Mouse (Mus musculus) limb, embryonic 13.5 days (tissue): Measurements from ENCODE around the gene H2al2b. TPM values are rescaled to one million over a fixed set of nuclear protein-coding genes. Genes with fewer than 3 reads are reported as not detected.
"Not testable (repeated sequence)": the region's sequence is repeated elsewhere in the genome, so short reads cannot be mapped to it uniquely, and the experiment has no call there.

Source experiments
- ATAC-seq: fragments of 200-750 bp; cut with Nextera tagmentation; 2 replicates; pipeline ENCODE4 v1.8.0; 2017; ENCODE audit warnings: low read depth, moderate number of reproducible peaks, moderate TSS enrichment; ENCODE audit not compliant: low FRiP score
- H3K27ac ChIP-seq: fragments of 300-500 bp; sonication (generic); 2 replicates; pipeline ENCODE4 v1.5.1; 2015; ENCODE audit warnings: inconsistent platforms, mild to moderate bottlenecking, moderate library complexity
- H3K27me3 ChIP-seq: fragments of 300-500 bp; sonication (generic); 2 replicates; pipeline ENCODE4 v1.6.1; 2015; ENCODE audit warnings: mild to moderate bottlenecking, inconsistent platforms
- H3K36me3 ChIP-seq: fragments of 300-500 bp; sonication (generic); 2 replicates; pipeline ENCODE4 v1.6.1; 2015; ENCODE audit warnings: inconsistent platforms, mild to moderate bottlenecking, moderate library complexity
- H3K4me1 ChIP-seq: fragments of 300-500 bp; sonication (generic); 2 replicates; pipeline ENCODE4 v1.6.1; 2015; ENCODE audit warnings: inconsistent platforms
- H3K4me2 ChIP-seq: fragments of 300-500 bp; sonication (generic); replicated peaks from 2 replicates; pipeline ENCODE4 v1.6.1; 2015; ENCODE audit warnings: inconsistent platforms, mild to moderate bottlenecking, moderate library complexity
- H3K4me3 ChIP-seq: fragments of 300-500 bp; sonication (generic); 2 replicates; pipeline ENCODE4 v1.5.1; 2015; ENCODE audit warnings: moderate library complexity, mild to moderate bottlenecking, inconsistent platforms
- H3K9ac ChIP-seq: fragments of 300-500 bp; sonication (generic); 2 replicates; pipeline ENCODE4 v1.6.1; 2015; ENCODE audit warnings: mild to moderate bottlenecking, inconsistent platforms
- H3K9me3 ChIP-seq: fragments of 300-500 bp; sonication (generic); 2 replicates; pipeline ENCODE4 v1.6.1; 2016; ENCODE audit warnings: inconsistent platforms
- WGBS: fragments of 180-500 bp; shearing (Covaris S2); methylation state at CpG from one replicate; pipeline ENCODE4 v1.1.7; 2015; 5-methylcytosine and 5-hydroxymethylcytosine counted together
- polyA plus RNA-seq: library from polyadenylated mRNA; unstranded; fragments of >200 nt; fragmentation: Nextera tagmentation; extraction: Ambion mirVana; gene quantifications from 2 replicates; pipeline ENCODE4 v1.2.1, GENCODE M21; 2015

Gene H2al2b
- polyA plus RNA-seq: not detected in 2 replicates

- H3K4me1 ChIP-seq, H3K4me2 ChIP-seq, H3K27ac ChIP-seq, H3K36me3 ChIP-seq, H3K27me3 ChIP-seq, ATAC-seq, H3K9ac ChIP-seq, H3K9me3 ChIP-seq, H3K4me3 ChIP-seq: not testable (repeated sequence)
- WGBS: no CpG with 5 or more reads among the region's 4 CpGs
Measured at GRCm38 (mm10) chrY:2720574-2720973, at the start of gene H2al2b. Gene H2al2b (minus strand): TSS chrY:2720674.

Other genes starting within 250 kb of the H2al2b start
- gene H2al2c, start 121.6 kb downstream of the H2al2b start, polyA plus RNA-seq: not detected in 2 replicates
- gene Sry, start 57.0 kb downstream of the H2al2b start, polyA plus RNA-seq: not detected in 2 replicates
- gene Gm4064, start 75.5 kb upstream of the H2al2b start, polyA plus RNA-seq: not detected in 2 replicates
- not detected in 2 replicates for gene Rbmy, start 110.0 kb upstream of the H2al2b start, polyA plus RNA-seq
- not detected in 2 replicates for gene Gm10256, start 110.0 kb upstream of the H2al2b start, polyA plus RNA-seq
- 0.09 TPM in 1 of 2 replicates, not detected in the other for gene Gm10352, start 180.3 kb upstream of the H2al2b start, polyA plus RNA-seq
- not detected in 2 replicates for gene Gm29289, start 211.9 kb upstream of the H2al2b start, polyA plus RNA-seq